Mouse (Mus musculus): ENCODE data around the gene Pcsk5.

Pcsk5 gene

DNA sequence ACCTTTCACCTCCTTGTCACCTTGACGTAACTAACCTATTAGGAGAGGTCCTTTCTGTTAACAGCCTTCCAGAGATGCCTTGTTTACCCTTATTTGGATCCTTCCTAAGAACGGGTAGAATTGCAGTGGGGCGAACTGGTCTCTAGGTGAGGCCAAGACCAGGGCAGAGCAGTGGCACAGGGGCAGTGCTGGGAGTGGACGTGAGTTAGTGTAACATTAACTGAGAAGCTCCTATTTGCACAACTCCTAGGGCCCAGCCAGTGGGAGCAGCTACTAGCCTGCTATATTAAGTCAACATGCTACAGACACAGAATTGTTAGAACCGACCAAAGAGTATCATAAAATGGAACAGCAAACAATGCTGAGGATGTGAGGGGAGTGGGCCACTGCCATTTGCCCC, 30.8 kb downstream of the Pcsk5 start:
- no peak for DNase-seq

- DNase-seq: no peak
Measured at GRCm38 (mm10) chr19:17800798-17801197, 36.6 kb downstream of the Pcsk5 start.

DNA sequence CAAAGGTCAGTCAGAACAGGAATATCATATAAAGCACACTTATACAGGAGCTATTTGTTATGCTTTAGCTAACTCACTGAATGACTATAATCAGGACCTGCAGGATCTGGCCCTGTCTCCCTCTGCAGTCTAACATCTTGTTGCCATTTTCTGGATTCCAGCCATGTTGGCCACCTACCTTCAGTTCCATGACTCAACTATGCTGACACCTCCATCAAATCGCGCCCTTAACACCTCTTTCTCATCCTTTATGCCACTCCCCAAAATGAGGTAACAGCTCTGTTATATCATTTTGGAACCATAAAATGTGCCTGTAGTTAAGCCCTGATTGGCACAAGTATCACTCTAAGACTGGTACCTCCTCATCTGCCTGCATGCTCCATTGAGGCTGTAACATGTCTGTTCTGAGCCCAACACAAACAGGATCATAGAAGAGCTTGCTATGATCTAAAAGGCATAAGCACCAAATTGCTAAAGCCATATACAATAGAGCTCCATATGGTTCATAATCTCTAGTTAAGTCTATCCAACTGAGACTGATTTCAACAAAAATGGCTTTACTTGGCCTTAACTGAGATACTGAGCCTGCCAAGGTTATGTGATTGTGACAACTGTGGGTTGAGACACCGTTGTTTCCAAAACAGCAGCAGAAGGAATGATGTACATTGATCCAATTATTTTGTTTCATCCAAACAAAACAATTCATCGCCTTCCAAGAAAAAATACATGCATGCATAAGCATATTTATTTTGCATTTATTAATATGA, 37.8 kb downstream of the Pcsk5 start:
- DNase-seq: no peak

GRCm38 (mm10) chr19:17793457-17793856, 44.0 kb downstream of the Pcsk5 start:
- no peak for DNase-seq

GRCm38 (mm10) chr19:17791485-17792052, 45.9 kb downstream of the Pcsk5 start:
- DNase-seq: no peak

GRCm38 (mm10) chr19:17788617-17789317, 48.7 kb downstream of the Pcsk5 start:
- DNase-seq: no peak

GRCm38 (mm10) chr19:17786744-17787143, 50.7 kb downstream of the Pcsk5 start:
- no peak for DNase-seq

DNA sequence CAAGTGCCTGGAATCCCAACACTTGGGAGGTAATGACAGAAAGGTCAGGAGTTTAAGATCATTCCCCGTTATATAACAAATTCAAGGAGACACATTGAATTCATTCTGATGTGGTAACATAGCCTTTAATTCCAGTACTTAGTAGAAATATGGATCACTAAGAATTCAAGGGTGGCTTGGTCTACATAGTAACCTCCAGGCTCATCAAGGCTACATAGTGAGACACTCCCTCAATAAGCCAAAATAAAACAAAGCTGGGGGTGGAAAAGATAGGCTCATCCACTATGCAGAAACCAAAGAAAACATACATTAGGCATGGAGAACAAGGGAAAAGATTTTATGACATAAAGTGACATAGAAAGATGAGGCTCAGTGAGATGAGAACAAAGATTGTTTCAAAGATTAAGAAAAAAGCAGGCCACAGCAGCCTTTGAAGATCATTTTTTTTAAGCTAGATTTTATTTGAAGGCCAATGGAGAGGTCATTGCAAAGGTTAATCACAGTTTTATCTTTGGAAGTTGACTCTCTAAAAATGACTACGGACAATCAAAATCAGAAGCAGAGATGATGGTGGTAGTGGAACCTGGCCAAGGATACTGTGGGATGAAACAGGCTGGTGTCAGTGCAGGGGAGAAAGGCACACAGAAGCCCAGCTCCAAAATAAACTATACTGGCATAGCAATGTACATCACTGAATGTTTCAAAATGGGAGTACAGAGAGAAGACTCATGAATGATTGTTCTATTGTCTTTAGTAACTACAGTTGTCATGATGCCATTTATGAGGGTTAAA, 52.8 kb downstream of the Pcsk5 start:
- DNase-seq: no peak

DNA sequence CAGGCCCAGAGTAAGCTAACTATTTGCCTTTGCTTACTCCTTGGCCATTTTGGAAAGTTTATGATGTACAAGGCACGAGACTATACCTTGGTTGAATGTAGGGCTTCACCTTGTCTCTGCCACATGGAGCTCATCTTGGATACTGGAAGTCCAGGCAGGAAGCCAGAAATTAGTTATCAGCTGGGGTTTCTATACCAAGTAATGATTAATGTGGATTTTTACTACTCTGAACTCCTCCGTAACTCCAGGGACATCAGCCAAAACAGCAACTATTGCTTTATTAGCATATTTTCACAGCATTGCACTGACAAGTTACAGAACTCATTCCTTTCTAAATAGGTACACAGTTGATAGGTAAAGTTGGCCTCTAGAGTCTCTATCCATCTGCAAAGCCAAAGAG, 54.2 kb downstream of the Pcsk5 start:
- DNase-seq: no peak

DNA sequence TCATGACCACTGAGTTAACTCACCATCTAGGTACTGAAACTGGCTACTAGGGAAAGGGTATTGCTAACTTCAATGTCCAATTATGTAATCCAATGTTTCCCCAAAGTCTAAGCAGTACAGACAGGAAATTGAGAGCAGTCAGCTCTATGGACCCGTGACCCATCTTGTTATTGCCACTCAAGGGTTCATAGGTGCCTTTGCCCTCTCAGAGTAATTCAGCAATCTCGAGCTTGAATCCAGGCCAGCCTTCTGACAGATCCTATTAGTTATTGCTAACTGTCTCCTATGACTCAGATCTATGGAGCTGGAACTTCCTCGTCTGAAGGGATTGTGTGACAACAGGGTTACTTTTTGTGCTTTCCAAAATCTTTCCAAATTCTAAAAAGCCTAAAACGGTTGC, 56.1 kb downstream of the Pcsk5 start:
- no peak for DNase-seq

DNA sequence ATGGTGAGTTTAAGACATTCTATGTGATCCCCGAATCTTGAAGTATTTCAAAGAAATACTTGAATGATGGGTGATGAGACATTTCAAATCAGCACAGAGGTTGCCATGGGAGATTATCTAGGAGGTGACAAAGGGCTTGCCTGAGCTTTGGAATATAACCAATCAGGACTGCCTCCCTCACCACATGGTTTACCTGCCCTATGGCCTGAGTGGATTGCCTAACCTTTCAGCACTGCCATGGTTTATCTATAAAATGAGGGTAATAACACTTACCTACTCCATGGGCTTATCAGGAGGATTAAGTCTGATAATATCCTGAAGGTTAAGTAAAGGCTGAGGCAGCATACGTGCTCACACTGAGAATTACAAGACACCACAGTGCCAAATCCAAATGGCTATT, 61.5 kb downstream of the Pcsk5 start:
- DNase-seq: no peak

DNA sequence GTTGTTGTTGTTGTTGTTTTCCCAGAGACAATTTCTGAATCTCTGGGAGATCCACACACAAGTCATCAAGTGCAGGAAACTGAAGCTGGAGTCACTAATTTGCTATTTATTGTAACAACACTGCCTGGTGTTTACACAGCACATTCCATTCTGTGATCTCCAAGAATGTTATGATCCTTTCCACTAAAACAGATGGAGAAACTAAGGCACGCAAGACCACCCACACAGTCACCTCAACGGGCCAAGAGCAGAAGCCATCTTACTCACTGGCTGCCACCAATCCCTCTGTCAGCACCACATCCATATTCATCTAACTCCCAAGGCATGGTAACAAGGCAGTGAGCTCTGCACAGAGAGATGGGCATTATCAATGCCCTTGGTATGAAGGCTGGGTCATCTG, 62.3 kb downstream of the Pcsk5 start:
- DNase-seq: no peak

- no peak for DNase-seq
Measured at GRCm38 (mm10) chr19:17774061-17774460, 63.4 kb downstream of the Pcsk5 start.

DNA sequence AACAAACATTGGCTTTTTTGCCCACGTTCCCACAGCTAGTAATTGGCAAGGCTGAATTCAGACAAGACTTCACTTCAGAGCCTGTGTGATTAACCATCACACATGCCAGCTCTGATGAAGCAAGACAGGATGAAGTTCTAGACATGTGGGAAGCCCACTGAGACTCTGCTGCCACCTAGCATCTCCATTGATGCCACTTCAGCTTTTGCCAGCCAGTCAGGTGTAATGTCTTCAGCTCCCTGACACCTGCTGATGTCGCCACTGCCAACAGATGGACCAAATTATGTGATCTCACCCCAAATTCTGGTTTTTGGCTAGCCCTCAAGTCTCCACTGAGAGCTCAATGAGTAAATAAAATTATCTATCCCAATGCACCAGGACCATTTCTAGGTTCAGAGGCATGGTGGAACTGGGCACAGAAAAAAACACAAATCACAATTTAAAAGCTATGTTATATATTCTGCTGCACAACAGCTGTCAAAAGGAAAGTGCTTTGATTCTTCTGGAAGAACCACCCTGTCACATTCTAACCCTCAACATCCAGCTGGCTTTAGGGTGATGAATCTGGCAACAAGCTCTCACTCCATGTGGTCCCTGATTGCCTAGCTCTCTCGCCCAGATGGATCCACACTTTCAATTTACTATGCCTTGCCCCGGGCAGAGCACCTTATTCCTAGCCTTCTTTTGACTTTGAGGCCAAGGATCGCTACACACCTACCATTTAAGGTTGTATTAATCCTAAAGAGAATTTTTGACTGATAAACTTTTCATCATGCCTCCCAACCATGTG, 67.6 kb downstream of the Pcsk5 start:
- DNase-seq: peak; percentile 92

- DNase-seq: no peak
Measured at GRCm38 (mm10) chr19:17765001-17765400, 72.4 kb downstream of the Pcsk5 start.

GRCm38 (mm10) chr19:17762740-17763139, 74.7 kb downstream of the Pcsk5 start:
- no peak for DNase-seq

DNA sequence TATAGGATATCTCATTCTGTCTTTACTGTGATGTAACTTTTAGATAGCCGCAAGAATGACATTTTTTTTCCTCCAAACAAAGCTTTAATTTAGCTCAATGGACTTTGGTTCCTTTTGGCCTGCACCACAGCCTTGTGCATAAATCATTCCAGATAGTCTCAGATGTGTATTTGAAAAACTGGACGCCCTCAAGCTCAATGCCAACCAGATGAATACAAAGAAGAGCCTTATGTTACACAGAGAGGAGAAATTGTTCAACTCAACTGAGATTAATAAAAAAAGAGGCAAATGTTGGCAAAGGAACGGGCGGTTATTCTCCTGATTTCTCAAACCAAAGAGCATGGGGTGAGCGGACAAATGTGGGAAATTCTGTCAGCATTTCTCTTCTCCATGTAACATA, 75.8 kb downstream of the Pcsk5 start:
- no peak for DNase-seq

GRCm38 (mm10) chr19:17752841-17753240, 84.6 kb downstream of the Pcsk5 start:
- no peak for DNase-seq

DNA sequence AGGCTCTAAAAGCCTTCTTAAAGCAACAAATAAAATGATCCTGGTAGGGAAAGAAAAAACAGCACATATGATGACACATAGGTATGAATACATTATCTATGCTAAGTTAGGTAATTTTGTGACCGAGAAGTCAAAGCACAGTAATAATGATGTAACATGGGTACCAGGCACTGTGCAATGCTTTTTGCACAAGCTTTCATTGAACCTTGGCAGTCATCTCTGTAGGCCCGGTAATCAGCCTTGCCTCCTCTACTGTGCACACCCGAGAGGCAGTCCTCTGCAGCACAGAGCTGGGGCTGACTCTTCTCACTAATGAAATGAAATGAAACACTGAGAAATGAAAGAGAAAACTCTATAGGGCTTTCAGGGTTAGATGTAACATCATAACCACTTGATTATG, 89.1 kb downstream of the Pcsk5 start:
- no peak for DNase-seq

DNA sequence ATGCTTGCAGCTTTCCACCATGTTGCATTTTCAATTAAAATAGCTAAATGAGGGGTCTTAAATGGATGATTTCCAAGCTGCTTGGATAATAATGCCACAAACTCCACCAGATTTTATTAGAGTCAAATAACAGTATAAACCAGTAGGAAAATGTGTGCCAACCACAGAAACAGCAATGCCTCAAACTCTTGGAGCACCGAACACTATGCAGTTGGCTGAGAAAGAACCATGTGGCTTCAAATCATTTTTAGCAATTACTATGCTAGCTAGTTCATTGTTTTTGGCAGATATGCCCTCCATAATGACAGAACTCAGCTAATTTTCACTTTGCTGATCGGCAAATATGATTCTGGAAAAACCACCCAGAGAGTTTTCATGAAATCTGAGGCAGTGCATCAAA, 92.1 kb downstream of the Pcsk5 start:
- no peak for DNase-seq

- DNase-seq: no peak
Measured at GRCm38 (mm10) chr19:17744474-17745069, 92.9 kb downstream of the Pcsk5 start.

DNA sequence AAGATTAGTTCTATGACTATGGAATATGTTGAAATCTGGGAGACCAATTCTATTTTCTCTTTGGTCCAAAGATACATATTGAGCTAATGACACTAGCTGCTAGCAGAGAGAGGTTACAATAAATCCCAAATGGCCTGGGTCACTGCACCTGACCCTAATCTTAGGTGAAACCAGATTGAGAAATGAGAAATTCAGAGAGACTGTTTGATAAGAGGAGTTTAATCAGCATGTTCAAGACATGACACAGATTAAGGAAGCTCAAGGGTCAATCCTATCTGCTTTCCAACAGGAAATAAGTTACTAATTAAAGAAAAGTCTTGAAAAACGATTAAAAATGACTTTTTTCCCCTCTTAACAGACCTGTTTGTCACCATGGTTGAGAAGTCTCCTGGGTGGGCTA, 96.0 kb downstream of the Pcsk5 start:
- no peak for DNase-seq
